Mouse (Mus musculus) mouse trophoblast stem cell (cell line): ENCODE measurements around the gene Tmem50b.
"Not testable (repeated sequence)": the region's sequence is repeated elsewhere in the genome, so short reads cannot be mapped to it uniquely, and the experiment has no call there.

Experiments
- in situ Hi-C, 2 experiments: fragments of 300-500 bp; cut with MseI, MboI; formaldehyde crosslinking; loops; 2 replicates in 1 of 2; 3 replicates in 1 of 2; pipeline ENCODE4 v1.15.1; 2025

The Tmem50b gene

GRCm38 (mm10) chr16:91597672-91598010, at the start of gene Tmem50b:
Gene Tmem50b (minus strand): TSS chr16:91597800.
- in situ Hi-C loops = no loop called here

DNA sequence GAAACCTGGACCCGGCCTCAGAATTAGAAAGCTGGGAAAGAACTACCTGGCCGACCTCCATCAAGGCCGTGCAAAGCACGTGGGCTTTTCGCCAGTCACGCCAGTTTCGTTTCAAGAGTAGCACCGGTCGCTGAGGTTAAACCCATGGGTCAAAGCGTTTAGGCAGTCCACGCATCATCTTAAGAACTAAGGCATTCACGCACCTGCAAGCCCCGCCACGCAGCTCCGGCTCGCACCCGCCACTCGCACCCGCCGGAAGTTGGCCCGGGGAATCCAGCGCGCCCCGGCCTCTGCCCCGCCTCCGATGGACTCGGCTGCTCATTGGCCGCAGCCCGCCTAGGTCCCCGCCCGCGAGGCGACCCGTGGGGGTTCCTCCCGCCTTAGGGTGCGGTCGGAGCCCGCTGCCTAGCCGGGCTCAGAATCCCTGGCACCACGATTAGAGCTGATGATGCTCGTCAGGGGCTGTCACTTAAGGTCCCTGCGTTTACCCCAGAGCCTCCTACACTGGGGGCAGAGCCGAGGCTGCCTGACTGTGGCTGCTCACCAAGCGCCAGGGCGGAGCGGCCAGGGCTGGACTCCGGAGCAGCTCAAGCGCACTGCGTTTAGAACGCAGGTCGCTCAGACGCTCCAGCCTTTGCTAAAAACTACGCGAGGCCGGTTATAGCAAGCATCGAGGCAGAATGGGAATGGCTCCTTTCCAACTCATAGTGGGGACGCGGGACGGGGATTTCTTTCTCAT, 49.2 kb upstream of the Tmem50b start, which contains the start of gene Gart:
Gene Gart (minus strand): TSS at position 272 of the 739 bp plus-strand sequence.
- in situ Hi-C loops = no loop called here

DNA sequence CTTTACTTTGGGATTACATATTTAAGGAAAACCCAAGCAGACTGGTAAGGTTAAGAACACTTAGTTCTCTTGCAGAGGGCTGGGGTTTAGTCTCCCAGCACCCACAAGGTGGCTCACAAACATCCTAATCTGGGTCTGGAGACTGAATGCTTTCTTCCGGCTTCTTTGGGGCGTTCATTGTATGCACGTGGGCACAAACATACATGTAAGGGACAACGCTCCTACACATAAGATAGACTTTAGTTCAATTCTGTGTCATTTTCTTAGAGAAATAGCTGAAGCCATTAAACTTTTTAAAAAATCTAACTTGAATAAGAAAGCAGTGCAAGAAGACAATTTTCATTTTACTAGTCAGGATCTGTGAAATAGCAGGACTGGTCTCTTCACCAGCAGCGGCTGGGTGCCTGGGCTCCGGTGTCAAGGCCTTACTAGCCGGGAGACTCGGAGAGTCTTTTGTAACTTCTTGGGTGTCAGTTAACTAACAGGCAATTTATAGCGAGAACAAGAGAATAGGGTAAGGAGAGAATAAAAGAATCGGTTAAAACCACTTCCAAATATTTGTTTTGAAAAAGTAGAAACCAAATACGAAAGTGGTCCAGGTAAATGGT, 48.5 kb upstream of the Tmem50b start:
- in situ Hi-C loops = no loop called here

DNA sequence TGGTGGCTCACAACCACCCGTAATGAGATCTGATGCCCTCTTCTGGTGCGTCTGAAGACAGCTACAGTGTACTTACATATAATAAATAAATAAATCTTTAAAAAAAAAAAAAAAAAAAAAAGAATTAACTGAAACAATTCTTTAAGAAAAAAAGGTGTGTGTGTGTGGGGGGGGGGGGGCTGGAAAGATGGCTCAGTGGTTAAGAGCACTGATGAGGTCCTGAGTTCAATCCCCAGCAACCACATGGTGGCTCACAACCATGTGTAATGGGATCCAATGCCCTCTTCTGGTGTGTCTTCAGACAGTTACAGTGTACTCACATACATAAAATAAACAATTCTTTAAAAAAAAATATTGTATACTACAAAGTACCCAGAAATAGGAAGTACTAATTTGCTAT, 47.8 kb upstream of the Tmem50b start:
- in situ Hi-C loops = not testable (repeated sequence)

GRCm38 (mm10) chr16:91644901-91645300, 47.3 kb upstream of the Tmem50b start:
- in situ Hi-C loops = no loop called here

GRCm38 (mm10) chr16:91640171-91640570, 42.6 kb upstream of the Tmem50b start:
- in situ Hi-C loops = no loop called here

DNA sequence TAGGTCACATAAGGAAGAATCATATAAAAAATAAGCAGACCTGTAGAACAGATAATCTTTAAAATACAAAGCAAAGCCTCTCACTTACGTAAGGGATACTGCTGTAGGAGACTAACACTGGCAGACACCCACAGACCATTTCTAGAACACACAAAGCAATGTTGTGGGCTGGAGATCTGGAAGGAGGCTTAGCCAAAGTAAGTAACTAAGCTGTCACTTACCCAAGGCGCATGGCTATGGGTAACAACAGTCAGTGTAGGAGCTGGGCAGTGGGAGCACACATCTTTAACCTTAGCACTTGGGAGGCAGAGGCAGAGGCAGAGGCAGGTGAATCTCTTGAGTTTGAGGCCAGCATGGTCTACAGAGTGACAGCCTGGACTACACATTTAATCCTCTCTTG, 42.0 kb upstream of the Tmem50b start:
- in situ Hi-C loops = no loop called here

DNA sequence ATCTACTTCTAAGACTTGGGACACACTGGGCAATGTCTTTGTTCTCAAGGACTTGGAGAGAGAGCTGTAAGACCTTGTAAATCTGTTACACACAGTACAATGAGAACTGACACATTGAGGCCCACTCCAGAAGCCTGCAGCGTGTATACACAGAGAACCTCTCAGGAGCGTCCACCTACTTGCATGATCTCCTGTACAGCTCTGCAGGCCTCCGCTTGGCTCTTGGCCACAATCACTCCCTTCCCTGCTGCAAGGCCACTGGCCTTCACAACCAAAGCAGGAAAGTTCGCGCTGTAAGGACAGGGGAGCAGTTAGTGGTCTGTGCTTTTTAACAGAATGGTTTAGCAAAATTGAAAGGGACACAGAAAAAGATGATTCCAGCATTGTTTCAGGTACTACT, 41.6 kb upstream of the Tmem50b start:
- in situ Hi-C loops = no loop called here

GRCm38 (mm10) chr16:91633641-91634040, 36.0 kb upstream of the Tmem50b start:
- in situ Hi-C loops = no loop called here

- in situ Hi-C loops = no loop called here
Measured at GRCm38 (mm10) chr16:91632940-91633339, 35.3 kb upstream of the Tmem50b start.

DNA sequence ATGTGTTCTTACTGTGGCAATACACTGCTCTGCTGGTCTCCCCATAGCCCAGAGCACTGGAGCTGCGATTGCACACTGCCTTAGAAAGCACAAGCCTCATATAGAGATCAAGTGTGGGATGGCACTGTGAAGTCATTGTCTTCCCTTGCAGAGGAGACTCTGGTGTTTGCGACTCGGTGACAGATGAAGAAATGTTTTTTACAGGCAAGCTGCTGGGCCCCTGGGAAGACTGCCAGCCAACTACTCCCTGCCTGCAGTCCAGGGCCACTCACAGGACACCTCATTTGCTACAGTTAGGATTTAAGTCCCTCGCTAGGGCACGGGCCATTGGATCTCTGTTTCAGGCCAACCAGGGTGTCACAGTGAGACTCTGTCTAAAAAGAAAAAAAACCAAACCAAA, 34.8 kb upstream of the Tmem50b start:
- in situ Hi-C loops = no loop called here

GRCm38 (mm10) chr16:91630584-91630983, 33.0 kb upstream of the Tmem50b start:
- in situ Hi-C loops = no loop called here

- in situ Hi-C loops = no loop called here
Measured at GRCm38 (mm10) chr16:91629749-91630148, 32.1 kb upstream of the Tmem50b start.

- in situ Hi-C loops = no loop called here
Measured at GRCm38 (mm10) chr16:91628673-91629072, 31.1 kb upstream of the Tmem50b start.

DNA sequence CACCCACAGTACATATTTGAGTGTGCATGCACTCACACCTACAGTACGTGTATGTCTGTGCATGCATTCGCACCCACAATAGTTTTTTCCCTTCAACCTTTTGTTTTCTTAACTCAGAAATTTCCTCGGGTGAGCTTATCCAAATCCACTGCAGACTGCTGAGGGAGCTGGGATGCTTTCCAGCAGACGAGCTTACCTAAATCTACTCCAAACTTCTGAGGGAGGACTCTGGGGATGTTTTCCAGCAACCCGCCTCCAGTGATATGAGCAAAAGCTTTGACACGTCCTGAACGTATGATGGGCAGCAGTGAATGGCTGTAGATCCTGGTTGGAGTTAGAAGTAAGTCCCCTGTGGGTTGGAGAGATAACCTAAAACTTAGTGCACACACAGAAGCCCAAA, 30.2 kb upstream of the Tmem50b start:
- in situ Hi-C loops = no loop called here

DNA sequence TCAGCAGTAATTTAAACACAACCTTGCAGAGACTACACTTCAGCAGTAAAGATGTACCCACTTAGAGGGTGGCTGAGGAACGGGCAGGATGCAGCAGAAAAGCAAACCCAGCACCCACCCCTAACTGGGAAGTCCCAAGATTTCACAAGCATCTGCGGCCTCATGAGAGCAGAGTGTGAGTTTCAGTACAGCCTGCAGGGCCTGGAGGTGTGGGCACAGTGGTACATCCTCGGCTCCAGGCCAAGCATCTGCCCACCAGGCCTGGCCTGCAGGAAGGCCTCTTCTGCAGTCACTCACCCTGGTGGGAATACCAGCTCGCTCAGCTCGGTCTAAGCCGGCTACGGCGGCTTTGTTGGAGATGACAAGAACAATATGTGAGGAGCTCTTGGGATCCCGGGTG, 25.5 kb upstream of the Tmem50b start:
- in situ Hi-C loops = no loop called here

GRCm38 (mm10) chr16:91620991-91621390, 23.4 kb upstream of the Tmem50b start:
- in situ Hi-C loops = no loop called here

- in situ Hi-C loops = no loop called here
Measured at GRCm38 (mm10) chr16:91620185-91620584, 22.6 kb upstream of the Tmem50b start.

- in situ Hi-C loops = no loop called here
Measured at GRCm38 (mm10) chr16:91618511-91619501, 21.2 kb upstream of the Tmem50b start, which contains the start of gene Dnajc28. Gene Dnajc28 (minus strand): TSS chr16:91619026.

DNA sequence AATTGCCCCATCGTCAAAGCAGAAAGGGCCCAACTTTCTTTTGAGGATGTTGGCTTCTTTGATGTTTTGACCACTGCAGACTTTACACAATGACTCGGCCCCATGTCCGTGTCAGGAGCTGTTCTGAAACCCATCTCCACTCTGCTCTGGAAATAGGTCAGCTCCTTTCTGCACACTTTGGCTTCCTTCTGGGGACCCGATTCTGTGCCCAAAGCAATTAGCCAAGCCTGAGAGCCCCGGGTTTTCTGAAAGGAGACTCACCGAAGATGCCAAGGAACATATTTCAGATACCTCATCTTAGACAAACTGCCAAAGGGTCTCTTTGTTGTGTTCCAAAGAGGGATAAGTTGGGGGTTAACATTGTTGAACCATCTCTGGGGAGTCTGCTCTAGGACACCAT, 17.0 kb upstream of the Tmem50b start:
- in situ Hi-C loops = no loop called here

- in situ Hi-C loops = no loop called here
Measured at GRCm38 (mm10) chr16:91612525-91612924, 14.9 kb upstream of the Tmem50b start.

- in situ Hi-C loops = no loop called here
Measured at GRCm38 (mm10) chr16:91611248-91611647, 13.6 kb upstream of the Tmem50b start.
